Mouse (Mus musculus): ENCODE measurements at regions not wholly inside any gene's neighbourhood (a gene's known extent, or its start where the extent isn't known, plus 50 kb on each side); places are given as distances from the start of the nearest gene placed in this dataset.

- TF ChIP-seq CTCF (IDR thresholded peaks at IDR 0.05; ENCODE audit: low read depth) (no peak), EP300 (IDR thresholded peaks at IDR 0.05; ENCODE audit: low read depth) (no peak)
Measured at GRCm38 (mm10) chr3:143398966-143399365, 517.2 kb upstream of the Pkn2 start.
